Mouse (Mus musculus) olfactory bulb, adult 2 months (tissue): ENCODE measurements around the gene Lrp5.

Experiments used
- CTCF ChIP-seq: fragments of 200-500 bp; IDR thresholded peaks from 2 replicates; pipeline ENCODE4 v1.5.1; 2012; ENCODE audit warnings: low read depth, mild to moderate bottlenecking, low read length, moderate library complexity; ENCODE audit not compliant: insufficient read depth
- POLR2A ChIP-seq: fragments of 200-500 bp; IDR thresholded peaks from 2 replicates; pipeline ENCODE4 v1.6.1; 2012; ENCODE audit warnings: mild to moderate bottlenecking, low read depth, low read length, moderate library complexity; ENCODE audit not compliant: insufficient read depth

DNA sequence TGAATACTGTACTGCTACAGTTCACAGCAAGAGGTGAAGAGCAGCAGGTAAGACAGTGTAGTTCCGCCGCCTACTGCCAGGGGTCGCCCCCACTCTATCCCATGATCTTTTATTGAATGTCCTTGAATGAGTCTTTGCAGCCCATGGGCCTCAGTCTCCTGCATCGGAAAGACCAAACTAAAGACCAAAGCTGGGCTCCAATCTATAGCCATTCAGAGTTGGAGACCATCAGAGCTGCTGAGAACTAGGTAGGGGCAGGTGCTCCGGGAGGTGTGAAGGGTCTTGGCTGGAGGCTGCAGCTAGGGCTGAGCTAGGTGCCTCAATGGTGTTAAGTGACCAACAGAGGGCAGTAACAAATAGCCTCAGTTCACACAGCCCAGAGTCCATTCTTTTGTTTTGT is 62.5 kb downstream of the Lrp5 start:
- no peak for TF ChIP-seq CTCF
- TF ChIP-seq POLR2A: no peak
